Mouse (Mus musculus) inflammation-experienced regulatory T-cells, adult 16 weeks (primary cell): ENCODE data around the gene Bag6. TPM values are rescaled to one million over a fixed set of nuclear protein-coding genes. Genes with fewer than 3 reads are reported as not detected.

Source experiments
- polyA plus RNA-seq: library from polyadenylated mRNA; unstranded; fragments of 100-300 nt; shearing (Covaris generic); gene quantifications from one replicate; pipeline ENCODE4 v1.2.1, GENCODE M21; 2017

The Bag6 gene
- 48.9 TPM for polyA plus RNA-seq

GRCm38 (mm10) chr17:35134801-35135590 lies at the start of gene Bag6:
Gene Bag6 (plus strand): TSS chr17:35135178.

GRCm38 (mm10) chr17:35085208-35085865 lies 49.6 kb upstream of the Bag6 start, which contains the start of gene Ly6g6f:
Gene Ly6g6f (minus strand): TSS chr17:35085610.

GRCm38 (mm10) chr17:35088825-35089644 lies 45.9 kb upstream of the Bag6 start, which contains the start of gene Abhd16a:
Gene Abhd16a (plus strand): TSS chr17:35089263.

GRCm38 (mm10) chr17:35108097-35108496 lies 26.9 kb upstream of the Bag6 start, which contains the start of gene Ly6g5c:
Gene Ly6g5c (plus strand): TSS chr17:35108279.

GRCm38 (mm10) chr17:35115046-35116019 lies 19.6 kb upstream of the Bag6 start, which contains the start of gene Ly6g5b:
Gene Ly6g5b (minus strand): TSS chr17:35115428.

GRCm38 (mm10) chr17:35121143-35121799 lies 13.7 kb upstream of the Bag6 start, which contains the start of gene Gpank1:
Gene Gpank1 (plus strand): TSS chr17:35121455.

GRCm38 (mm10) chr17:35121871-35122303 lies 13.1 kb upstream of the Bag6 start, which contains the start of gene Csnk2b:
Gene Csnk2b (minus strand): TSS chr17:35122053.

GRCm38 (mm10) chr17:35126206-35126611 lies 8.8 kb upstream of the Bag6 start, which contains the start of gene D17H6S53E:
Gene D17H6S53E (plus strand): TSS chr17:35126373.

GRCm38 (mm10) chr17:35131500-35132173 lies 3.3 kb upstream of the Bag6 start, which contains the start of gene Apom:
Gene Apom (minus strand): TSS chr17:35132050.

GRCm38 (mm10) chr17:35164568-35165450 lies 29.8 kb downstream of the Bag6 start, which contains the start of gene Prrc2a:
Gene Prrc2a (minus strand): TSS chr17:35164897.

GRCm38 (mm10) chr17:35175968-35176367 lies 41.0 kb downstream of the Bag6 start, which contains the start of gene Aif1:
Gene Aif1 (minus strand): TSS chr17:35176068.

GRCm38 (mm10) chr17:35187959-35188610 lies 53.1 kb downstream of the Bag6 start, which contains the start of gene Lst1:
Gene Lst1 (minus strand): TSS chr17:35188439.

GRCm38 (mm10) chr17:35193881-35194843 lies 59.2 kb downstream of the Bag6 start, which contains the start of gene Ltb:
Gene Ltb (plus strand): TSS chr17:35194439.

